Mouse (Mus musculus): ENCODE measurements around the gene Wbp2. TPM values are rescaled to one million over a fixed set of nuclear protein-coding genes. Genes with fewer than 3 reads are reported as not detected.
A peak's percentile ranks its signal among the peaks of the same experiment; 100 is the strongest.

Wbp2 gene
- polyA plus RNA-seq, 1 experiment from 2014 or later, result 63.3 TPM

- H3K4me3 ChIP-seq (ENCODE audit: low read depth, low read length), result peak overlapping the region; percentile 75
- no peaks in the 10 kb centered on the region for H3K27me3 ChIP-seq (ENCODE audit: insufficient read depth, low read length)
- peak overlapping the region; percentile 0; the same call in 1 of the 2 replicates for H3K9ac ChIP-seq (replicated peaks)
- WGBS (ENCODE audit: insufficient replicate concordance), result 71% methylated on average over 6 of the region's 6 CpGs
- H3K4me2 ChIP-seq (ENCODE audit: low read depth, low read length), result peak overlapping the region; percentile 70
- H3K36me3 ChIP-seq (replicated peaks; ENCODE audit: insufficient read depth, low read length), result no peaks in the 10 kb centered on the region
- ATAC-seq (no peak), DNase-seq (no peak)
- no peaks in the 10 kb centered on the region for H3K9me3 ChIP-seq (ENCODE audit: low read length)
- no peak for TF ChIP-seq CTCF (IDR thresholded peaks at IDR 0.05; ENCODE audit: low read depth)
- no peak for TF ChIP-seq EP300 (IDR thresholded peaks at IDR 0.05; ENCODE audit: low read depth)
- peaks cover 26% of the 10 kb centered on the region for H3K4me1 ChIP-seq (ENCODE audit: insufficient read depth)
- peak overlapping the region; percentile 64 for H3K27ac ChIP-seq (ENCODE audit: low read depth)
These were observed 57.5 kb downstream of the Wbp2 start for GRCm38 (mm10) chr11:116029086-116029865.

Other genes starting within 250 kb of the Wbp2 start
- 2.4 and 2.7 TPM in 2 replicates for gene Myo15b, start 228.6 kb downstream of the Wbp2 start, polyA plus RNA-seq (2015; fragmentation: Nextera tagmentation; extraction: Ambion mirVana)
- gene Smim5, start 187.0 kb downstream of the Wbp2 start, polyA plus RNA-seq (2015; fragmentation: Nextera tagmentation; extraction: Ambion mirVana), result 16.8 and 21.5 TPM in 2 replicates
- gene Smim6, start 175.0 kb downstream of the Wbp2 start, polyA plus RNA-seq (2015; fragmentation: Nextera tagmentation; extraction: Ambion mirVana), result 1.9 TPM in 2 replicates
- 12.7 and 15.4 TPM in 2 replicates for gene Sap30bp, start 153.7 kb downstream of the Wbp2 start, polyA plus RNA-seq (2015; fragmentation: Nextera tagmentation; extraction: Ambion mirVana)
- gene Recql5, start 153.5 kb downstream of the Wbp2 start, polyA plus RNA-seq (2015; fragmentation: Nextera tagmentation; extraction: Ambion mirVana), result 4.2 and 6.1 TPM in 2 replicates
- 0.21 and 0.34 TPM in 2 replicates for gene Itgb4, start 112.3 kb downstream of the Wbp2 start, polyA plus RNA-seq (2015; fragmentation: Nextera tagmentation; extraction: Ambion mirVana)
- gene Galk1, start 74.3 kb downstream of the Wbp2 start, polyA plus RNA-seq (2015; fragmentation: Nextera tagmentation; extraction: Ambion mirVana), result 317 and 319 TPM in 2 replicates
- 647 and 656 TPM in 2 replicates for gene H3f3b, start 59.0 kb downstream of the Wbp2 start, polyA plus RNA-seq (2015; fragmentation: Nextera tagmentation; extraction: Ambion mirVana)
- 3.9 and 5.1 TPM in 2 replicates for gene Unk, start 56.7 kb downstream of the Wbp2 start, polyA plus RNA-seq (2015; fragmentation: Nextera tagmentation; extraction: Ambion mirVana)
- gene Unc13d, start 9.0 kb downstream of the Wbp2 start, polyA plus RNA-seq (2015; fragmentation: Nextera tagmentation; extraction: Ambion mirVana), result 6.1 and 6.9 TPM in 2 replicates
- 5.7 and 7.4 TPM in 2 replicates for gene Trim47, start 40.2 kb upstream of the Wbp2 start, polyA plus RNA-seq (2015; fragmentation: Nextera tagmentation; extraction: Ambion mirVana)
- 1.1 and 1.2 TPM in 2 replicates for gene Trim65, start 44.1 kb upstream of the Wbp2 start, polyA plus RNA-seq (2015; fragmentation: Nextera tagmentation; extraction: Ambion mirVana)
- 43.9 and 44.0 TPM in 2 replicates for gene Mrpl38, start 51.9 kb upstream of the Wbp2 start, polyA plus RNA-seq (2015; fragmentation: Nextera tagmentation; extraction: Ambion mirVana)
- gene Fbf1, start 81.2 kb upstream of the Wbp2 start, polyA plus RNA-seq (2015; fragmentation: Nextera tagmentation; extraction: Ambion mirVana), result 2.2 and 2.3 TPM in 2 replicates
- gene Ten1, start 111.9 kb upstream of the Wbp2 start, polyA plus RNA-seq (2015; fragmentation: Nextera tagmentation; extraction: Ambion mirVana), result 20.7 and 22.8 TPM in 2 replicates
- 258 and 304 TPM in 2 replicates for gene Acox1, start 112.0 kb upstream of the Wbp2 start, polyA plus RNA-seq (2015; fragmentation: Nextera tagmentation; extraction: Ambion mirVana)
- gene Evpl, start 151.1 kb upstream of the Wbp2 start, polyA plus RNA-seq (2015; fragmentation: Nextera tagmentation; extraction: Ambion mirVana), result 0.06 and 0.07 TPM in 2 replicates
- 20.9 and 23.8 TPM in 2 replicates for gene Srp68, start 187.2 kb upstream of the Wbp2 start, polyA plus RNA-seq (2015; fragmentation: Nextera tagmentation; extraction: Ambion mirVana)
- gene Galr2, start 193.9 kb upstream of the Wbp2 start, polyA plus RNA-seq (2015; fragmentation: Nextera tagmentation; extraction: Ambion mirVana), result not detected in 2 replicates
- gene Exoc7, start 220.2 kb upstream of the Wbp2 start, polyA plus RNA-seq (2015; fragmentation: Nextera tagmentation; extraction: Ambion mirVana), result 18.1 and 18.4 TPM in 2 replicates
- gene Foxj1, start 248.4 kb upstream of the Wbp2 start, polyA plus RNA-seq (2015; fragmentation: Nextera tagmentation; extraction: Ambion mirVana), result 0.07 and 0.14 TPM in 2 replicates